Mouse (Mus musculus): ENCODE results near the gene Apc2. TPM values are rescaled to one million over a fixed set of nuclear protein-coding genes. Genes with fewer than 3 reads are reported as not detected.

Gene Apc2
- polyA plus RNA-seq, 1 experiment: 0.57 TPM

DNA sequence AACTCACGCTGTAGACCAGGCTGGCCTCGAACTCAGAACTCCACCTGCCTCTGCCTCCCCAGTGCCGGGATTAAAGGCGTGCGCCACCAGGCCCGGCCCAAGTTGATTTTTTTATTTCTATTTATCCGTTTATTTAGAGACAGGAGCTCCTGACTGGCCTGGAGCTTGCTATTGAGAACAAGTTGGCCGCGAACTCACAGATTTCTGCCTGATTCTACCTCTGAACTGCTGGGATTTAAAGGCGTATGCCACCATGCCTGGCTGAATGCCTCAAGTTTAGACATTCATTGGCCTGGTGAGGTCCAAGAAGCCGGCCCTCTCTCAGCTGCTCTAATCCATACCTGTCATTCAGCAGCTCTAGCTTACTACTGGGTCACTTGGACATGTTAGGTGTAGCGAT is 33.6 kb upstream of the Apc2 start:
- no peak for DNase-seq
- Histone ChIP-seq H3K4me3 (ENCODE audit: control insufficient read depth, insufficient read depth, low read length) (no peak overlapping the region), H3K36me3 (ENCODE audit: control insufficient read depth, insufficient read depth, low read length) (peaks cover 4% of the 10 kb centered on the region; the same call in 1 of the 2 replicates), H3K4me1 (replicated peaks; ENCODE audit: control insufficient read depth, insufficient read depth, low read length) (peaks cover 39% of the 10 kb centered on the region), H3K27me3 (ENCODE audit: control insufficient read depth, insufficient read depth, low read length) (no peaks in the 10 kb centered on the region), H3K27ac (ENCODE audit: control insufficient read depth, insufficient read depth, low read length) (no peak overlapping the region)
- WGBS: 84% methylated on average over 12 of the region's 12 CpGs
- TF ChIP-seq CTCF (IDR thresholded peaks at IDR 0.05; ENCODE audit: borderline replicate concordance, control insufficient read depth, extremely low read depth, insufficient read depth, low read length, poor library complexity) (no peak), POLR2A (IDR thresholded peaks at IDR 0.05; ENCODE audit: control insufficient read depth, extremely low read depth, insufficient read depth, low read length, poor library complexity) (no peak)

DNA sequence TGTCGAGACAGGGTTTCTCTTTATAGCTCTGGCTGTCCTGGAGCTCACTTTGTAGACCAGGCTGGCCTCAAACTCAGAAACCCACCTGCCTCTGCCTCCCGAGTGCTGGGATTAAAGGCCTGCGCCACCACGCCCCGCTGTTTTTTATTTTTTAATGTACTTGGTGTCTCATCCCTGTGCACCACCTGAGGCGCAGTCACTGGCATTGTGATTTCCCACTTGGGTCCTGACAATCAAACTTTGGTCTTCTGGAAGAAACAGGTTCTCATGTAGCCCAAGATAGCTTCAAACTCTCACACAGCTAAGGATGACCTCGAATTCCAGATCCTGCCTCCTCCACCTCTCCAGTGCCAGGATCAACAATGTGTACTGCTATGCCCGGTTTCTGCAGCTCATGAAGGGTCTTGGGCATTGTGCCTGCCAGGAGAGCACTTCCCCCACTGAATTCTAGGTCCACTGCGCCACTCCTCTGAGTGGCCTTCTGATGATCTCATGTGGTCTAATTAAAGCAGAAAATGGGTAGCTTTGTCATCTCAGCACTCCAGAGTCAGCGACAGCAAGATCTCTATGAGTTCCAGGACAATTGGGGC is 32.9 kb upstream of the Apc2 start:
- no peak for TF ChIP-seq CTCF (IDR thresholded peaks at IDR 0.05; ENCODE audit: borderline replicate concordance, control insufficient read depth, extremely low read depth, insufficient read depth, low read length, poor library complexity)
- no peak for TF ChIP-seq POLR2A (IDR thresholded peaks at IDR 0.05; ENCODE audit: control insufficient read depth, extremely low read depth, insufficient read depth, low read length, poor library complexity)
- WGBS: 95% methylated on average over 10 of the region's 10 CpGs
- Histone ChIP-seq H3K4me3 (ENCODE audit: control insufficient read depth, insufficient read depth, low read length) (no peak overlapping the region), H3K36me3 (ENCODE audit: control insufficient read depth, insufficient read depth, low read length) (peaks cover 4% of the 10 kb centered on the region; the same call in 1 of the 2 replicates), H3K27me3 (ENCODE audit: control insufficient read depth, insufficient read depth, low read length) (no peaks in the 10 kb centered on the region), H3K4me1 (replicated peaks; ENCODE audit: control insufficient read depth, insufficient read depth, low read length) (peaks cover 42% of the 10 kb centered on the region), H3K27ac (ENCODE audit: control insufficient read depth, insufficient read depth, low read length) (no peak overlapping the region)
- DNase-seq: no peak

DNA sequence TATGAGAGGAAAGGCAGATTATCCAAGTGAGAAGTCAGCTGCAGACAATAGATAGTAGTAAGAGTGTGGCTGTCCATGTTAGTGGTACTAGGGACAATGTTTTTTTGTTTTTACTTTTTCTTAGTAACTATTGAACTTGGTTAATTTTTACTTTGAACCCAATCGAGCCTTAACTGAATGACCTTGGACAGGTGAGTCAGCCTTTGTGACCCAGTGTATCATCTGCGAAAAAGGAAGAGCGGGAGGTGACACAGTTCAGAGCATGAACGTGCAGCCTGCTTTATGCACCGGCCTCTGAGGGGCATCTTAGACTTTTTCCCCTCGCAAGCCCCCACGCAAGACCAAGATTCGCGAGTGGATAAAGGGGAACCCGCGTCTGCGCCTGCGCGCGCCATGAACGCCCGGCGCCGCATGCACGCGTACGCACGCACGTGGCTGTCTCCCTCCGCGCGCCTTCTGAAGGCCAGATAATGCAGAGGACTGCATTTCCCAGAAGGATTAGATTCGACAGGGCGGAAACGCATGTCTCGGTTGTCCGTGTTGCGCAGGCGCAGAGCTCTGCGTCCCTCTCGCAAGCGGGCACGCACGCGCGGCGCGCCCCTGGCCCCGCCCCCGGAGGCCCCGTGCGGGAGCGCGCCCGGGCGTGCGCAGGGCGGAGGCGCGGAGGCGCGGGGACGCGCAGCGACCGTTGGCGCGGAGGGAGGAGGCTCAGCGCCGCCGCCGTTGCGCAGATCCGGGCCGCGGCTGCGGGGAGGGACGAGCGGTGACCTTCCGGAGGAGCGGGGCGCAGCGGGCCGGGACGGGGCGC is 31.2 kb upstream of the Apc2 start:
- Histone ChIP-seq H3K27ac (ENCODE audit: control insufficient read depth, insufficient read depth, low read length) (no peak overlapping the region), H3K4me3 (ENCODE audit: control insufficient read depth, insufficient read depth, low read length) (peak overlapping the region; percentile 76), H3K36me3 (ENCODE audit: control insufficient read depth, insufficient read depth, low read length) (0 out of 2 replicates have a peak, but pooled peaks cover 3% of the 10 kb centered on the region), H3K4me1 (replicated peaks; ENCODE audit: control insufficient read depth, insufficient read depth, low read length) (peaks cover 41% of the 10 kb centered on the region), H3K27me3 (ENCODE audit: control insufficient read depth, insufficient read depth, low read length) (no peaks in the 10 kb centered on the region)
- peak; percentile 98 for DNase-seq
- 1% methylated on average over 81 of the region's 81 CpGs for WGBS
- TF ChIP-seq CTCF (IDR thresholded peaks at IDR 0.05; ENCODE audit: borderline replicate concordance, control insufficient read depth, extremely low read depth, insufficient read depth, low read length, poor library complexity): peak; percentile 58
- TF ChIP-seq POLR2A (IDR thresholded peaks at IDR 0.05; ENCODE audit: control insufficient read depth, extremely low read depth, insufficient read depth, low read length, poor library complexity): peak; percentile 79

DNA sequence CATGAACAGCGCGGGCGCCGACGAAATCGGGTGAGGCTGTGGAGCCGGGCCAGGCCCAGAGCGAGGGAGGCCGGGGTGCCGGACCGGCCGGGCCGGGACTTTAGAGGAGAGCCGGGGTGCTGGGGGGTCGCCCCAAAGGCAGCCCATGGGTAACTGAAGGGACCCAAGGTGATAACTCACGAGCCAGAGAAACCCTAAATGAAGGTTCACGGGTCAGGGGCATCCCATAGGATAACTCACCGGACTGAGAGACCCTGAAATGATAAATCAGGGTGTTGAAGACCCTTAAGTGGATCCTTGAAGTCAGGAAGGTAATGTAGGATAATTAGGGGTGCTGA is 30.7 kb upstream of the Apc2 start:
- no peak for DNase-seq
- Histone ChIP-seq H3K36me3 (ENCODE audit: control insufficient read depth, insufficient read depth, low read length) (0 out of 2 replicates have a peak, but pooled peaks cover 3% of the 10 kb centered on the region), H3K27ac (ENCODE audit: control insufficient read depth, insufficient read depth, low read length) (no peak overlapping the region), H3K4me1 (replicated peaks; ENCODE audit: control insufficient read depth, insufficient read depth, low read length) (peaks cover 42% of the 10 kb centered on the region), H3K4me3 (ENCODE audit: control insufficient read depth, insufficient read depth, low read length) (peak overlapping the region; percentile 76), H3K27me3 (ENCODE audit: control insufficient read depth, insufficient read depth, low read length) (no peaks in the 10 kb centered on the region)
- TF ChIP-seq CTCF (IDR thresholded peaks at IDR 0.05; ENCODE audit: borderline replicate concordance, control insufficient read depth, extremely low read depth, insufficient read depth, low read length, poor library complexity) (no peak; the same call in 1 of the 2 replicates), POLR2A (IDR thresholded peaks at IDR 0.05; ENCODE audit: control insufficient read depth, extremely low read depth, insufficient read depth, low read length, poor library complexity) (no peak)
- 1% methylated on average over 18 of the region's 18 CpGs for WGBS

DNA sequence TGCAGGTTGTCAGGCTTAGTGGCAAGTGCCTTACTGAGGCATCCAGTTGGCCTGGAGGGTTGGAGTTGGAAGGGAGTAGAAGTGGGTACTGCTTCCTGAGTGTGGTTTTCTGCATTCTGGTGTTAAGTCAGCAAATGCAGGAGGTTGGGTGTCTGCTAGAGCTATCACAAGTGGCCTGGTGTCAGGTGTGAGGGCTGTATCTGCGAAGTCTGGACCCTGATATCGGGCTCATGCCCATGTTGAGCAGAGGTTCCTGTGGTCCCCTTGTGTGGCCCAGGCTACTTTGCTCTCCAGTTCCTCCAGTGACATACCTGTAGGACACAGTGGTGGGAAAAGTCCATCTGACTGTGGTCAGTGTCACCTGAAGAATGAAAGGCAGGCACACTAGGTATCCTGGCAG is 25.7 kb upstream of the Apc2 start:
- WGBS: 34% methylated on average over 2 of the region's 2 CpGs
- no peak for DNase-seq
- Histone ChIP-seq H3K4me1 (replicated peaks; ENCODE audit: control insufficient read depth, insufficient read depth, low read length) (peaks cover 46% of the 10 kb centered on the region), H3K27me3 (ENCODE audit: control insufficient read depth, insufficient read depth, low read length) (no peaks in the 10 kb centered on the region), H3K36me3 (ENCODE audit: control insufficient read depth, insufficient read depth, low read length) (peaks cover 9% of the 10 kb centered on the region; the same call in 1 of the 2 replicates), H3K27ac (ENCODE audit: control insufficient read depth, insufficient read depth, low read length) (no peak overlapping the region), H3K4me3 (ENCODE audit: control insufficient read depth, insufficient read depth, low read length) (no peak overlapping the region)
- TF ChIP-seq CTCF (IDR thresholded peaks at IDR 0.05; ENCODE audit: borderline replicate concordance, control insufficient read depth, extremely low read depth, insufficient read depth, low read length, poor library complexity): no peak
- TF ChIP-seq POLR2A (IDR thresholded peaks at IDR 0.05; ENCODE audit: control insufficient read depth, extremely low read depth, insufficient read depth, low read length, poor library complexity): no peak

DNA sequence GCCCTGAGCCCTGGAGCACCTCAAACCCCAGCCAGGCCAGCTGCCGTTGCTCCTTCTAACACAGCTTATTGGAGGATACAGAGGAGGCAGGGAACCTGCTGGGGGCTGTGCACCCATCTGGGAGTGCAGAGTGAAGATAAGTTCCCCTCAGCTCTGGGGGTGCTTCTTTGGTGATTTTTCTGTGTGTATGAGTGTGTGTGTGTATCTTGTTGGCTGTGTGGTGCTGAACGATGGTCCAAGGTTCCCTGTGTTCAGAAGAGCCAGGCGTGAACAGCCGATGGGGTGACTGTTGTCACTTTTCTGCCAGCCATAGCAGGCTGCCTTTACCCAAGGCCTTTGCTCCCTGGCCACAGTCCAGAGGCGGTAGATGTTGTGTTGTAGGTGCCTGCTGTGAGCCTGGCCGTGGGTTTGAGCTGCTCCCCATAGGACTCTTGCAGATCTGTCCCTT is 25.0 kb upstream of the Apc2 start:
- WGBS: 57% methylated on average over 6 of the region's 6 CpGs
- Histone ChIP-seq H3K27me3 (ENCODE audit: control insufficient read depth, insufficient read depth, low read length) (no peaks in the 10 kb centered on the region), H3K36me3 (ENCODE audit: control insufficient read depth, insufficient read depth, low read length) (peaks cover 11% of the 10 kb centered on the region), H3K4me3 (ENCODE audit: control insufficient read depth, insufficient read depth, low read length) (no peak overlapping the region), H3K27ac (ENCODE audit: control insufficient read depth, insufficient read depth, low read length) (peak overlapping the region; percentile 27; the same call in 1 of the 2 replicates), H3K4me1 (replicated peaks; ENCODE audit: control insufficient read depth, insufficient read depth, low read length) (peaks cover 43% of the 10 kb centered on the region)
- TF ChIP-seq CTCF (IDR thresholded peaks at IDR 0.05; ENCODE audit: borderline replicate concordance, control insufficient read depth, extremely low read depth, insufficient read depth, low read length, poor library complexity) (no peak), POLR2A (IDR thresholded peaks at IDR 0.05; ENCODE audit: control insufficient read depth, extremely low read depth, insufficient read depth, low read length, poor library complexity) (no peak)
- no peak for DNase-seq
